Mouse (Mus musculus) forebrain, postnatal 0 days (tissue): Measurements from ENCODE around the gene Thra. TPM values are rescaled to one million over a fixed set of nuclear protein-coding genes. Genes with fewer than 3 reads are reported as not detected.

Source experiments
- ATAC-seq: fragments of 200-750 bp; cut with Nextera tagmentation; 2 replicates; pipeline ENCODE4 v1.8.0; 2017; ENCODE audit warnings: mild to moderate bottlenecking, moderate library complexity
- DNase-seq: peaks from one replicate; pipeline ENCODE4 v3.0.0-alpha.2; 2015
- H3K27ac ChIP-seq: fragments of 300-500 bp; sonication (generic); 2 replicates; pipeline ENCODE4 v1.5.1; 2014; ENCODE audit warnings: low read depth, mild to moderate bottlenecking, antibody characterized with exemption, low read length, moderate library complexity, mixed read lengths
- H3K27me3 ChIP-seq: fragments of 300-500 bp; sonication (generic); 2 replicates; pipeline ENCODE4 v1.6.1; 2014; ENCODE audit warnings: mild to moderate bottlenecking, low read length, mixed read lengths; ENCODE audit not compliant: insufficient read depth
- H3K36me3 ChIP-seq: fragments of 300-500 bp; sonication (generic); 2 replicates; pipeline ENCODE4 v1.6.1; 2014; ENCODE audit warnings: mild to moderate bottlenecking, moderate library complexity; ENCODE audit not compliant: insufficient read depth
- H3K4me1 ChIP-seq: fragments of 300-500 bp; sonication (generic); 2 replicates; pipeline ENCODE4 v1.6.1; 2014; ENCODE audit warnings: antibody characterized with exemption; ENCODE audit not compliant: insufficient read depth
- H3K4me2 ChIP-seq: fragments of 300-500 bp; sonication (generic); 2 replicates; pipeline ENCODE4 v1.6.1; 2014; ENCODE audit warnings: low read depth, mild to moderate bottlenecking, moderate library complexity
- H3K4me3 ChIP-seq: fragments of 300-500 bp; sonication (generic); 2 replicates; pipeline ENCODE4 v1.5.1; 2014; ENCODE audit warnings: low read depth, low read length, mixed read lengths
- H3K9ac ChIP-seq: fragments of 300-500 bp; sonication (generic); 2 replicates; pipeline ENCODE4 v1.6.1; 2014; ENCODE audit warnings: mild to moderate bottlenecking
- H3K9me3 ChIP-seq: fragments of 300-500 bp; sonication (generic); 2 replicates; pipeline ENCODE4 v1.6.1; 2016; ENCODE audit warnings: low read length
- CTCF ChIP-seq: sonication (generic); IDR thresholded peaks from 2 replicates; pipeline ENCODE4 v1.5.1; 2016; ENCODE audit warnings: antibody characterized with exemption, control low read depth, low read depth
- WGBS: fragments of 180-500 bp; shearing (Covaris S2); extraction: QIAGEN DNeasy Blood & Tissue Kit; methylation state at CpG from one replicate; pipeline ENCODE4 v1.1.7; 2014; 5-methylcytosine and 5-hydroxymethylcytosine counted together
- polyA plus RNA-seq: library from polyadenylated mRNA; unstranded; fragments of >200 nt; fragmentation: Nextera tagmentation; extraction: Ambion mirVana; gene quantifications from 2 replicates; pipeline ENCODE4 v1.2.1, GENCODE M21; 2015
- total RNA-seq: library from RNA; depleted of rRNA; stranded (reverse); fragments of >200 nt; gene quantifications from 2 replicates; pipeline ENCODE4 v1.2.3, GENCODE M21; 2014

The Thra gene
- total and polyA plus RNA-seq, 2 experiments from 2014 or later, result 233 to 1,003 TPM

DNA sequence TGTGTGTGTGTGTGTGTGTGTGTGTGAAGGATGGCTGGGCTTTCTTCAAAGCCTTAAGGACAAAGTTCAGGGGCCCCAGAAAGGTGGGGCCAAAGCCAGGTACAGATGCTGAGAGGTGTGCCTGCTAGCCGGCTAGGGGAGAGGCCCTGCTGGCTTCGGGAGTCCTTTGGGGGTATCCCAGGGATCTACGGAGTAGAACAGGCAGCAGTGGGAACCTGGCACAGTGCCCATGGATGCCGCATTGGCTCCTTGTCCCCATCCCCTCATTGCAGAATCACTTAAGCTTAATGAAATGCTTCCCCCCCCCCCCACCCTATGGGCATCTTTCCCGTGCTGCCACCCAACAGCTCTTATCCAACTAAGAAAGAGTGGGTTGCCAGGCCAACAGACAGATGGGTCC lies 9.3 kb downstream of the Thra start:
- no peaks in the 10 kb centered on the region for H3K9me3 ChIP-seq
- H3K27me3 ChIP-seq, result no peaks in the 10 kb centered on the region
- H3K4me3 ChIP-seq, result peak overlapping the region; percentile 30
- 5% methylated on average over 5 of the region's 5 CpGs for WGBS
- TF ChIP-seq CTCF, result no peak
- peaks cover 18% of the 10 kb centered on the region for H3K36me3 ChIP-seq
- H3K4me2 ChIP-seq, result peak overlapping the region; percentile 94
- peak overlapping the region; percentile 99 for H3K27ac ChIP-seq
- peak; percentile 14 for ATAC-seq
- peak overlapping the region; percentile 66 for H3K9ac ChIP-seq
- peak; percentile 88 for DNase-seq
- H3K4me1 ChIP-seq, result peaks cover 61% of the 10 kb centered on the region

DNA sequence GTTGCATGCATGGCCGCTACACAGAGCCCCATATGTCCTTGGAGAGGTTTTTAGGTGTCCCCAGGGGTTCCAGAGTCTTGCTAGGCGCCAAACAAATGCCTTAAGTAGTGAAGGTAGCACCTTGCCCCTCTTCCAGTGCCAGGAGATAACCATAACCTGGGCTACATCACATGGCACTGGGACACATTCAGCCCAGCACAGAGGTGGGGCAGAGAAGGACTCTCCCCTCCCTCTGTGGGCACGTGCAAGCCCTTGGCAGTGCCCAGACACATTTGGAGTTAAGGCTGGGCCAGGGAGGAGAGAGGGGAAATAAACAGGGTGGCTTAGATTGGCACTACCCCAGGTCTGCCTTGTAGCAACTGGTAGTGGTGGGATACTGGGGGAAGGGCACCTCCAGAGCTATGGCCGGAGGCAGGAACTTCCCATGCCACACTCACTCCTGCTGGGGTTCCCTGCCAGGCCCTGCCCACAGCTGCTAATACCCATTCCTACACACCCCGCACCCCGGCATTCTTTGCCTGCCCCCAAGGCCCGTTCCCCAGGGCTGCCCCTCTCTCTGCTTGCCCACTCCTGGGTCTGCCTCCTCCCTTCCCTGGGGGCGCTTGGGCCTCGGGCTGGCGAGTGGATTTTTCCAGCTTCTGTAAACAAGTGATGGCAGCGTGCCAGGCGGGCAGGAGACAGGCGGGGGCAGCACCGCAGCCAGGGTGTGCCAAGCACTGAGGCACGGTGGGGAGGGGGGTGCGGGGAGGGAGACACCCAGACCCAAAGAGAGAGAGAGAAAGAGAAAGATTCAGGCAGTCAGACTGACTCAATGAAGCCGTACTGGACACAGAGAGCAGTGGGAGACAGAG lies 10.1 kb downstream of the Thra start:
- 12% methylated on average over 17 of the region's 17 CpGs for WGBS
- Histone ChIP-seq H3K4me1 (peaks cover 53% of the 10 kb centered on the region), H3K9ac (peak overlapping the region; percentile 66), H3K9me3 (no peaks in the 10 kb centered on the region), H3K27ac (peak overlapping the region; percentile 99), H3K4me2 (peak overlapping the region; percentile 94), H3K36me3 (peaks cover 24% of the 10 kb centered on the region), H3K4me3 (0 out of 2 replicates have a peak overlapping the region, but pooled peaks have one; percentile 30), H3K27me3 (no peaks in the 10 kb centered on the region)
- no peak for TF ChIP-seq CTCF
- ATAC-seq (peak; percentile 32), DNase-seq (peak; percentile 80)

DNA sequence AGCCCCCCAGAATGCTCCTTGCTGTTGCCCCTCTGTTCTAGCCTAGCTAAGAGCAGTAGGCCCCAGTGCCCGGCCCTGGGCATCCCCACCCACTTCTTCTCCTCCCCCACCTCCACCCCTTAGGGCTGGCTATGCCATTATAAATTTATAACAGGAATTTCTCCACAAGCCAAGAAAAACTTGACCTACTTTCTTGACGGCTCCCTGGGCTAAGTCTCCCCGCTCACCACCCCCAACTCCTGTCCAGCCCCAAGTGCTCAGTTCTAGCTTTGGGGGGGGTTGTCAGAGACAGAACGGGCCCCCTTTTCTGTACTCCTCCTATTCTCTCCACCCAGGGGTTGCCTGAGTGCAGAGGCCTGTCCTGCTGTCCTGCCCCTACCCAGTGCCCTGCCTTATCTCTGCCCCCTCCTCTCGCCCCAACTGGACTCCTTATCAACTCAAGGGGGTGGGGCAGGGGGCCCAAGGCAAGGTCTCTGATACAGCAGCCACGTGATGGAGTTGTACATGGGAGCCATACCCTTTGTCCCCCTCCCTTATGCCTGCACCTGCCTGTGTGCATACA lies 10.9 kb downstream of the Thra start:
- DNase-seq (no peak), ATAC-seq (no peak)
- Histone ChIP-seq H3K9me3 (no peaks in the 10 kb centered on the region), H3K36me3 (peaks cover 30% of the 10 kb centered on the region), H3K4me3 (no peak overlapping the region), H3K27me3 (no peaks in the 10 kb centered on the region), H3K27ac (peak overlapping the region; percentile 99), H3K4me1 (peaks cover 46% of the 10 kb centered on the region), H3K4me2 (peak overlapping the region; percentile 94), H3K9ac (peak overlapping the region; percentile 66)
- WGBS, result 12% methylated on average over 6 of the region's 6 CpGs
- no peak for TF ChIP-seq CTCF

DNA sequence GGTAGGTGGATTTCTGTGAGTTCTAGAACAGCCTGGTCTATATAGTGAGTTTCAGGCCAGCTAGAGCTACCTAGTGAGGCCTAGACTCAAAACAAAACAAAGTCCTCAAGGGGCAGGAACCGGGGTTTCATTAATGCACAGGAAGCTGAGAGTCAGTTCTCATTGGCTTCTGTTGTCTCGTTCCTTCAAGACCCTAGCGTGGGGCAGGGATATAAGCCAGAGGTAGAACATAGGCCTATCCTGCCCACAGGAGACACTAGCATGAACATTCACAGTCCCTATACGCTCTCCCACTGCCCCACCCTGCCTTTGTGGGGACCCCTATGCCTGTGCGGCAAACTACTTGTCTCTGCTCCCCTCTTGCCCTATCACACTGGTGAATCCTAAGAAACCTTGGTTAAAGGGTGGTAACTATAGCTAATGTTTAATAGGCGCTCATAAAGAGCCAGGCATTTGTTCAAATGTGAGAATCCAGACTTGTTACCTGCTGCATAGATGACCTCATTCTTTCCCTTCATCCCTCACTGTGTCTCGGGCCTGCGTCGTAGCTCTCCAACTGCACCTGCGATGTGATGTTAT lies 12.2 kb downstream of the Thra start:
- DNase-seq (no peak), ATAC-seq (no peak)
- Histone ChIP-seq H3K9ac (no peak overlapping the region), H3K9me3 (no peaks in the 10 kb centered on the region), H3K4me2 (no peak overlapping the region), H3K4me3 (no peak overlapping the region), H3K27me3 (no peaks in the 10 kb centered on the region), H3K27ac (peak overlapping the region; percentile 45; the same call in 1 of the 2 replicates), H3K4me1 (peaks cover 36% of the 10 kb centered on the region), H3K36me3 (peaks cover 44% of the 10 kb centered on the region)
- no peak for TF ChIP-seq CTCF
- WGBS, result 85% methylated on average over 10 of the region's 10 CpGs

DNA sequence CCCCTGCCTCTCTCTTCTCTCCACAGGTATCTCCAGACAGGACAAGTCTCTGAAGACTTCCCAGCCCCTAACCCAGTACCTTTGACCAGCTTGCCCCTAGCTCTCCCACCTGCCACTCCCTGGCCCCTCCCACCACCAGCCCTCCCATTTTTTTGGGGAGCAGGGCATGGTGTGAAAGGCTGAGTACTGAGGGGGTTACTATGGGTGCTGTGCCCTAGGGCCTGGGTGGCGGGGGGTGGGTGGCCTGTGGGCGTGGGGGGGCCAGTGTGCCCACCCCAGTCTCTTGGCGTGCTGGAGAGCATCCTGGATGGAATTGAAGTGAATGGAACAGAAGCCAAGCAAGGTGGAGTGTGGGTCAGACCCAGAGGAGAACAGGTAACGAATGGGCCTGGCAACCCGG lies 12.8 kb downstream of the Thra start:
- Histone ChIP-seq H3K9me3 (no peaks in the 10 kb centered on the region), H3K27me3 (no peaks in the 10 kb centered on the region), H3K4me2 (no peak overlapping the region), H3K9ac (no peak overlapping the region), H3K4me3 (no peak overlapping the region), H3K36me3 (peaks cover 48% of the 10 kb centered on the region), H3K4me1 (peaks cover 31% of the 10 kb centered on the region), H3K27ac (no peak overlapping the region)
- WGBS, result 92% methylated on average over 5 of the region's 5 CpGs
- DNase-seq (no peak), ATAC-seq (no peak)
- TF ChIP-seq CTCF, result no peak

DNA sequence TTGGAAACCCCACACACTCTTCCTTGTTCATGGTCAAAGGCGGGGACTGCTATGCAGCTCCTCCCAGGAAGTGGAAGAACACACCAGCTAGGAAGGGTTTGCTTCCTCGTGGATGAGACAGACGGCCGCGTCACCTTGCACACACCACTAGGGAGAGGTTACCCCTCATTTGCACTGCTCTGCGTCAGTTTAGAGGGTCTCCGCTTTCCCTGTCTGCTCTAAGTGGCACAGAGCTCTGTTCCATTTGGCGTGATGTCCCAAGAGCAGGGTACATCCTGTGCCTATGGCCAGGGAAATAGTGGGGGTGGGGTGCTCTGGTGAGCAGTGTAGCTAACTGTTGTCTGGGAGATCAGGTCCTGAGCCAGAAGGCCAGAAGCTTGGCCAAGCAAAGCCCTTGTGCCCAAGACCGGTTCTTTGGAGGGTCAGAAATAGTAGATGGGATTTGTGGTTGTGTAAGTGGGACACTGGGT lies 13.7 kb downstream of the Thra start:
- TF ChIP-seq CTCF, result no peak
- no peak overlapping the region for H3K4me3 ChIP-seq
- H3K4me1 ChIP-seq, result peaks cover 21% of the 10 kb centered on the region
- WGBS, result 73% methylated on average over 9 of the region's 9 CpGs
- H3K4me2 ChIP-seq, result no peak overlapping the region
- ATAC-seq (peak; percentile 1; the same call in 1 of the 2 replicates), DNase-seq (no peak)
- H3K36me3 ChIP-seq, result peaks cover 55% of the 10 kb centered on the region
- peak overlapping the region; percentile 35 for H3K27ac ChIP-seq
- no peak overlapping the region for H3K9ac ChIP-seq
- H3K9me3 ChIP-seq, result no peaks in the 10 kb centered on the region
- H3K27me3 ChIP-seq, result no peaks in the 10 kb centered on the region
